Mouse (Mus musculus) forebrain, postnatal 0 days (tissue): ENCODE measurements at regions not wholly inside any gene's neighbourhood (a gene's known extent, or its start where the extent isn't known, plus 50 kb on each side); places are given as distances from the start of the nearest gene placed in this dataset.

Source experiments
- ATAC-seq: fragments of 200-750 bp; cut with Nextera tagmentation; 2 replicates; pipeline ENCODE4 v1.8.0; 2017; ENCODE audit warnings: mild to moderate bottlenecking, moderate library complexity
- DNase-seq: peaks from one replicate; pipeline ENCODE4 v3.0.0-alpha.2; 2015
- H3K27ac ChIP-seq: fragments of 300-500 bp; sonication (generic); 2 replicates; pipeline ENCODE4 v1.5.1; 2014; ENCODE audit warnings: low read depth, mild to moderate bottlenecking, antibody characterized with exemption, low read length, moderate library complexity, mixed read lengths
- H3K27me3 ChIP-seq: fragments of 300-500 bp; sonication (generic); 2 replicates; pipeline ENCODE4 v1.6.1; 2014; ENCODE audit warnings: mild to moderate bottlenecking, low read length, mixed read lengths; ENCODE audit not compliant: insufficient read depth
- H3K36me3 ChIP-seq: fragments of 300-500 bp; sonication (generic); 2 replicates; pipeline ENCODE4 v1.6.1; 2014; ENCODE audit warnings: mild to moderate bottlenecking, moderate library complexity; ENCODE audit not compliant: insufficient read depth
- H3K4me1 ChIP-seq: fragments of 300-500 bp; sonication (generic); 2 replicates; pipeline ENCODE4 v1.6.1; 2014; ENCODE audit warnings: antibody characterized with exemption; ENCODE audit not compliant: insufficient read depth
- H3K4me2 ChIP-seq: fragments of 300-500 bp; sonication (generic); 2 replicates; pipeline ENCODE4 v1.6.1; 2014; ENCODE audit warnings: low read depth, mild to moderate bottlenecking, moderate library complexity
- H3K4me3 ChIP-seq: fragments of 300-500 bp; sonication (generic); 2 replicates; pipeline ENCODE4 v1.5.1; 2014; ENCODE audit warnings: low read depth, low read length, mixed read lengths
- H3K9ac ChIP-seq: fragments of 300-500 bp; sonication (generic); 2 replicates; pipeline ENCODE4 v1.6.1; 2014; ENCODE audit warnings: mild to moderate bottlenecking
- H3K9me3 ChIP-seq: fragments of 300-500 bp; sonication (generic); 2 replicates; pipeline ENCODE4 v1.6.1; 2016; ENCODE audit warnings: low read length
- CTCF ChIP-seq: sonication (generic); IDR thresholded peaks from 2 replicates; pipeline ENCODE4 v1.5.1; 2016; ENCODE audit warnings: antibody characterized with exemption, control low read depth, low read depth
- WGBS: fragments of 180-500 bp; shearing (Covaris S2); extraction: QIAGEN DNeasy Blood & Tissue Kit; methylation state at CpG from one replicate; pipeline ENCODE4 v1.1.7; 2014; 5-methylcytosine and 5-hydroxymethylcytosine counted together

GRCm38 (mm10) chr8:115407535-115407934, 300.1 kb downstream of the Maf start:
- H3K4me2 ChIP-seq = no peak overlapping the region
- DNase-seq = no peak
- no peaks in the 10 kb centered on the region for H3K4me1 ChIP-seq
- H3K4me3 ChIP-seq = no peak overlapping the region
- peaks cover 5% of the 10 kb centered on the region; the same call in 1 of the 2 replicates for H3K27me3 ChIP-seq
- 0 out of 2 replicates have a peak, but pooled peaks cover 3% of the 10 kb centered on the region for H3K9me3 ChIP-seq
- H3K36me3 ChIP-seq = no peaks in the 10 kb centered on the region
- no peak for ATAC-seq
- 95% methylated on average over 4 of the region's 4 CpGs for WGBS
- no peak overlapping the region for H3K9ac ChIP-seq
- no peak for TF ChIP-seq CTCF
- no peak overlapping the region for H3K27ac ChIP-seq

DNA sequence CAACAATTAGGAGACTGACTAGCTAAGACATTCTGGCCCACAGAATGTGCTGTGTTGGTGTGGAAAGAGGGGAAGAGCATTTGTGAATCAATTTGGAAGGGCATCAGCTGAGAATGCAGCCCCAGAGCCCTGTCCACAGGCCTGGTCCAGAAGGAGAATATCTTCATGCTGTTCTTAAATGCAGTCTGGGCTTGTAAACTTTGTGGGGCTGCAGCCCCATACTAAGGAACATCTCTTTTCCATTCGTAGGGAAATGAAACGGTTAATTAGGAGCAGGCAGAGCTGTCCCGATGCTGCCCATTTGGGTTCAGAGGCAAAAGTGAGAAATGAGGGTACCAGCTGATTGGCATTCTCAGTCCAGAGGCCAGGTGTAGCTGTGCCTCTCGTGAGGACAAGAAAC, 304.0 kb downstream of the Maf start:
- no peaks in the 10 kb centered on the region for H3K4me1 ChIP-seq
- H3K27me3 ChIP-seq = peaks cover 5% of the 10 kb centered on the region; the same call in 1 of the 2 replicates
- H3K36me3 ChIP-seq = no peaks in the 10 kb centered on the region
- H3K4me2 ChIP-seq = no peak overlapping the region
- no peak overlapping the region for H3K4me3 ChIP-seq
- DNase-seq (no peak), ATAC-seq (no peak)
- TF ChIP-seq CTCF = no peak
- WGBS = 64% methylated on average over 4 of the region's 4 CpGs
- 0 out of 2 replicates have a peak, but pooled peaks cover 3% of the 10 kb centered on the region for H3K9me3 ChIP-seq
- H3K27ac ChIP-seq = no peak overlapping the region
- H3K9ac ChIP-seq = no peak overlapping the region

DNA sequence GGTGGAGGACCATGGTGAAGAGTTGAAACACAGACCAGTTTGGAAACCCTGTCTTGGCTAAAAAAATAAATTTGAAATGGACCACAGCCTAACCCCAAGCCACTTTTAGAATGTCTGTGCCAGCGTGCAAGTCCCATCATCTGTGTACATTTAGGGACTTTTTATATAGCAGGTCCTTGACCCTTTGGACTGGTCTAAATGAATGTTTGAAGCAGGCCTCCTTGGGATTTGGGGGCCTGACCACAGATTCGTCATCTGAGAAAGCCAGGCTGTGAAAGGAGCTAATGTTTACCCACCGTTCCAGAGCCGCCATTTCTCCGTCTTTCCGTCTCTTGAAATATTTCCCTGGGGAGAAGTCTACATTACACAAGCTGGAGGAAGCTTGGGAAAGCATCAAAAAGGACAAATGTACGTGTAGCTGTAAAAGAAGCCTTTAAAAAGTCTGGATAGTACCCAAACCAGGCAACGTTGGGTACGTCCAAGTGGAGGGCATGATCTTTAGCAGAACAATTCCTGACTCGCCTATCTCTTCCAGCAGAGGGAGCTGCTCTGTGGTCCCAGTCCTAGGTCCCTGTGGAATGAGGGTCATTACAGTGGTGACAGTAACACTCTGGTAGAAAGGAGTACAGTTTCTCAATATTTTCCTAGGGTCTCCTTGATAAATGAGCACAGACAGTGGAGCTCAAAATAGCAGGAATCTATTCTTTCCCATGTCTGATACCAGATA, 305.0 kb downstream of the Maf start:
- no peak overlapping the region for H3K4me3 ChIP-seq
- 72% methylated on average over 10 of the region's 10 CpGs for WGBS
- H3K4me1 ChIP-seq = no peaks in the 10 kb centered on the region
- no peak overlapping the region for H3K27ac ChIP-seq
- H3K27me3 ChIP-seq = peaks cover 5% of the 10 kb centered on the region; the same call in 1 of the 2 replicates
- H3K36me3 ChIP-seq = no peaks in the 10 kb centered on the region
- no peak overlapping the region for H3K9ac ChIP-seq
- ATAC-seq = no peak
- H3K4me2 ChIP-seq = no peak overlapping the region
- TF ChIP-seq CTCF = peak; percentile 39; the same call in 1 of the 2 replicates
- H3K9me3 ChIP-seq = 0 out of 2 replicates have a peak, but pooled peaks cover 3% of the 10 kb centered on the region
- no peak for DNase-seq
